21 mouse cellular contexts compared by ENCODE assay signal in genomic region chr12:117187167-117187566, GRCm38 (mm10).
DNase-seq lines count a peak whose midpoint lies in the region; ATAC-seq and TF ChIP-seq lines count a peak whose summit lies in the region.
"Had no signal": no experiment of that assay in that cellular context is flagged by ENCODE, and none has a peak within 500 bp of the region (broad histone marks: within the 10 kb centered on the region; RNA-seq: fewer than 3 reads in every experiment).

No protein-coding gene starts in this region.

- TF ChIP-seq EP300 in stomach, postnatal 0 days (optimal IDR thresholded peaks at IDR 0.05) = no peak

- H3K9me3 ChIP-seq in midbrain, postnatal 0 days (ENCODE audit: low read length) = no peaks in the 10 kb centered on the region
- H3K9me3 ChIP-seq in midbrain, embryonic 16.5 days (replicated peaks; ENCODE audit: control insufficient read depth, low read length, poor library complexity, severe bottlenecking) = no peaks in the 10 kb centered on the region
- H3K9me3 ChIP-seq in stomach, postnatal 0 days (ENCODE audit: control insufficient read depth, low read length) = no peaks in the 10 kb centered on the region
- no peaks in the 10 kb centered on the region for H3K9me3 ChIP-seq in intestine, postnatal 0 days (ENCODE audit: control insufficient read depth)
- H3K9me3 ChIP-seq: embryonic facial prominence, embryonic 12.5 days; heart, embryonic 10.5 days; neural tube, embryonic 13.5 days; stomach, embryonic 15.5 days had no signal

- no peak overlapping the region for H3K4me2 ChIP-seq in midbrain, postnatal 0 days (ENCODE audit: low read depth, low read length, poor library complexity, severe bottlenecking)
- H3K4me2 ChIP-seq in midbrain, embryonic 16.5 days (ENCODE audit: low read length) = no peak overlapping the region
- no peak overlapping the region for H3K4me2 ChIP-seq in stomach, postnatal 0 days (replicated peaks; ENCODE audit: low read depth)
- no peak overlapping the region for H3K4me2 ChIP-seq in intestine, postnatal 0 days (replicated peaks; ENCODE audit: low read depth)
- H3K4me2 ChIP-seq: embryonic facial prominence, embryonic 12.5 days; liver, embryonic 13.5 days; midbrain, embryonic 11.5 days; neural tube, embryonic 13.5 days; stomach, embryonic 15.5 days had no signal

- intact Hi-C loops in left cerebral cortex, adult 2 months (cut with DNase I) = no loop called here

- peaks cover 16% of the 10 kb centered on the region for H3K36me3 ChIP-seq in midbrain, postnatal 0 days (ENCODE audit: insufficient read depth, low read length)
- peaks cover 35% of the 10 kb centered on the region for H3K36me3 ChIP-seq in midbrain, embryonic 16.5 days (ENCODE audit: control insufficient read depth, insufficient read depth, low read length)
- H3K36me3 ChIP-seq in stomach, postnatal 0 days (ENCODE audit: control insufficient read depth, insufficient read depth, low read length) = no peaks in the 10 kb centered on the region
- H3K36me3 ChIP-seq in intestine, postnatal 0 days (ENCODE audit: control insufficient read depth, insufficient read depth) = no peaks in the 10 kb centered on the region
- H3K36me3 ChIP-seq: embryonic facial prominence, embryonic 12.5 days; heart, embryonic 10.5 days; liver, embryonic 13.5 days; stomach, embryonic 15.5 days had no signal

- H3K4me1 ChIP-seq in midbrain, postnatal 0 days (ENCODE audit: insufficient read depth, low read length) = no peaks in the 10 kb centered on the region; the same call in 1 of the 2 replicates
- peaks cover 6% of the 10 kb centered on the region for H3K4me1 ChIP-seq in midbrain, embryonic 16.5 days (ENCODE audit: control insufficient read depth, insufficient read depth, low read length)
- no peaks in the 10 kb centered on the region for H3K4me1 ChIP-seq in stomach, postnatal 0 days (replicated peaks; ENCODE audit: control insufficient read depth, insufficient read depth)
- H3K4me1 ChIP-seq in intestine, postnatal 0 days (replicated peaks; ENCODE audit: control insufficient read depth, insufficient read depth, low read length) = no peaks in the 10 kb centered on the region
- H3K4me1 ChIP-seq: embryonic facial prominence, embryonic 12.5 days; liver, embryonic 13.5 days; stomach, embryonic 15.5 days had no signal

- TF ChIP-seq CTCF in left cerebral cortex, adult 2 months (IDR thresholded peaks at IDR 0.05) = peak; percentile 31
- TF ChIP-seq CTCF in midbrain, postnatal 0 days (IDR thresholded peaks at IDR 0.05) = peak; percentile 52
- peak; percentile 7; the same call in 1 of the 2 replicates for TF ChIP-seq CTCF in stomach, postnatal 0 days (IDR thresholded peaks at IDR 0.05; ENCODE audit: low read depth)
- no peak for TF ChIP-seq CTCF in intestine, postnatal 0 days (IDR thresholded peaks at IDR 0.05; ENCODE audit: low read depth)

- no peak overlapping the region for H3K4me3 ChIP-seq in left cerebral cortex, adult 2 months
- no peak overlapping the region for H3K4me3 ChIP-seq in midbrain, postnatal 0 days (ENCODE audit: low read depth, low read length)
- no peak overlapping the region for H3K4me3 ChIP-seq in midbrain, embryonic 16.5 days (ENCODE audit: low read depth, low read length)
- no peak overlapping the region for H3K4me3 ChIP-seq in stomach, postnatal 0 days (ENCODE audit: low read depth, low read length)
- H3K4me3 ChIP-seq in intestine, postnatal 0 days (ENCODE audit: low read depth, low read length) = no peak overlapping the region
- H3K4me3 ChIP-seq: embryonic facial prominence, embryonic 12.5 days; gastrocnemius, adult 2 months; heart, embryonic 10.5 days; hindbrain, embryonic 10.5 days; liver, embryonic 13.5 days; neural tube, embryonic 13.5 days; stomach, embryonic 15.5 days had no signal

- H3K9ac ChIP-seq in midbrain, postnatal 0 days (replicated peaks; ENCODE audit: low read length, poor library complexity, severe bottlenecking) = no peak overlapping the region
- H3K9ac ChIP-seq in midbrain, embryonic 16.5 days (ENCODE audit: low read depth, low read length) = no peak overlapping the region
- H3K9ac ChIP-seq in stomach, postnatal 0 days (ENCODE audit: low read length) = no peak overlapping the region
- no peak overlapping the region for H3K9ac ChIP-seq in intestine, postnatal 0 days (ENCODE audit: low read depth, low read length)
- H3K9ac ChIP-seq: embryonic facial prominence, embryonic 12.5 days; liver, embryonic 13.5 days; neural tube, embryonic 13.5 days; stomach, embryonic 15.5 days had no signal

- no peak overlapping the region for H3K27ac ChIP-seq in left cerebral cortex, adult 2 months
- no peak overlapping the region for H3K27ac ChIP-seq in midbrain, postnatal 0 days (ENCODE audit: low read depth, low read length)
- H3K27ac ChIP-seq in midbrain, embryonic 16.5 days (ENCODE audit: low read length) = no peak overlapping the region
- no peak overlapping the region for H3K27ac ChIP-seq in stomach, postnatal 0 days (replicated peaks)
- no peak overlapping the region for H3K27ac ChIP-seq in intestine, postnatal 0 days (ENCODE audit: low read depth, low read length)
- H3K27ac ChIP-seq: embryonic facial prominence, embryonic 12.5 days; gastrocnemius, adult 2 months; heart, embryonic 10.5 days; hindbrain, embryonic 10.5 days; liver, embryonic 13.5 days; neural tube, embryonic 13.5 days; stomach, embryonic 15.5 days had no signal

- DNase-seq in left cerebral cortex, adult 2 months (ENCODE audit: extremely low spot score in 1 of 2, low spot score in 2 of 2) = no peak
- no peak for DNase-seq in left cerebral cortex, adult 8-10 months (ENCODE audit: low spot score in 2 of 2)
- no peak for DNase-seq in midbrain, postnatal 0 days (ENCODE audit: low spot score)
- peak; percentile 9 for DNase-seq in ZHBTc4 (ENCODE audit: low read depth, low spot score)
- no peak for DNase-seq in stomach, postnatal 0 days (ENCODE audit: low spot score)
- DNase-seq: adrenal gland, postnatal 36 days; cerebellum, adult 11 months; cerebellum, postnatal 14 days; gastrocnemius, adult 2 months; kidney, adult 11 months; kidney, postnatal 4 days; layer of hippocampus, adult 9-11 months; liver, embryonic 13.5 days had no signal

- no peaks in the 10 kb centered on the region for H3K27me3 ChIP-seq in midbrain, postnatal 0 days (ENCODE audit: insufficient read depth, low read length)
- no peaks in the 10 kb centered on the region for H3K27me3 ChIP-seq in midbrain, embryonic 16.5 days (ENCODE audit: control insufficient read depth, insufficient read depth, low read depth, low read length)
- H3K27me3 ChIP-seq in stomach, postnatal 0 days (ENCODE audit: control insufficient read depth, insufficient read depth, low read length) = no peaks in the 10 kb centered on the region
- H3K27me3 ChIP-seq in intestine, postnatal 0 days (replicated peaks; ENCODE audit: control insufficient read depth, insufficient read depth, low read length) = no peaks in the 10 kb centered on the region
- H3K27me3 ChIP-seq: embryonic facial prominence, embryonic 12.5 days; liver, embryonic 13.5 days; neural tube, embryonic 13.5 days; stomach, embryonic 15.5 days had no signal

- ATAC-seq in midbrain, postnatal 0 days (ENCODE audit: low FRiP score) = no peak
- ATAC-seq in midbrain, embryonic 16.5 days = no peak
- no peak for ATAC-seq in stomach, postnatal 0 days (ENCODE audit: low FRiP score, low TSS enrichment)
- no peak for ATAC-seq in intestine, postnatal 0 days

- WGBS in midbrain, postnatal 0 days = 86% methylated on average over 3 of the region's 3 CpGs
- WGBS in midbrain, embryonic 16.5 days = 80% methylated on average over 3 of the region's 3 CpGs
- WGBS in stomach, postnatal 0 days = 79% methylated on average over 3 of the region's 3 CpGs
- 84% methylated on average over 3 of the region's 3 CpGs for WGBS in intestine, postnatal 0 days
